Mouse (Mus musculus): ENCODE measurements around the gene Nol12. TPM values are rescaled to one million over a fixed set of nuclear protein-coding genes. Genes with fewer than 3 reads are reported as not detected.

The Nol12 gene
- polyA plus RNA-seq, 2 experiments = 41.0 to 53.1 TPM

DNA sequence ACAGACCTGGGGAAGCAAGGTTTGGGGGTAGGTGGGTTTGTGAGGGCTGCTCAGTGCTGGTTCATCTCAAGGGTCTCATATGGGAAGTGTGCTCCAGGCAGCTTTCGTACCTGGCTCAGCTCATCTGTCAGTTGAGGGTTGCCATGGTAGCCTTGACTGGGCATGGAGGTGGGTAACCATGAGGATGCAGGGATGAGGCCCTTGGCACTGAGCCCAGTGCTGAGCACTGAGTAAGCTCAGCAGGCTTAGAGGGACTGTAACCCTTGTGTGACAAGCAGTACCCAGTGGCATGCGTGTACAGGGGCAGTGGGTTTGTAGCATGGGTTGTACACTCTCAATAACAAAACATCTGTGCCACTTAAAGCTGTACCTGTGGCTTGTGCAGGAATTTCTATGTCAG is 3.2 kb downstream of the Nol12 start:
- peaks cover 9% of the 10 kb centered on the region for H3K4me1 ChIP-seq (ENCODE audit: control insufficient read depth, insufficient read depth, low read length)
- H3K4me3 ChIP-seq (replicated peaks; ENCODE audit: low read length) = no peak overlapping the region
- no peak for TF ChIP-seq POLR2A (IDR thresholded peaks at IDR 0.05; ENCODE audit: borderline replicate concordance, extremely low read depth, insufficient read depth, insufficient read length)
- no peak for ATAC-seq (ENCODE audit: low FRiP score, low read depth)
- 89% methylated on average over 2 of the region's 2 CpGs for WGBS
- no peak overlapping the region for H3K27ac ChIP-seq (replicated peaks; ENCODE audit: low read depth, low read length)
- no peak for DNase-seq (ENCODE audit: low spot score)
- no peak overlapping the region for H3K9ac ChIP-seq (ENCODE audit: low read depth, low read length, severe bottlenecking)
- H3K4me2 ChIP-seq (replicated peaks; ENCODE audit: low read depth, low read length, severe bottlenecking) = no peak overlapping the region
- no peaks in the 10 kb centered on the region for H3K27me3 ChIP-seq (ENCODE audit: control insufficient read depth, insufficient read depth, low read length)
- H3K36me3 ChIP-seq (ENCODE audit: control insufficient read depth, insufficient read depth, low read length) = peaks cover 47% of the 10 kb centered on the region
- no peaks in the 10 kb centered on the region for H3K9me3 ChIP-seq (ENCODE audit: control insufficient read depth, low read length)

DNA sequence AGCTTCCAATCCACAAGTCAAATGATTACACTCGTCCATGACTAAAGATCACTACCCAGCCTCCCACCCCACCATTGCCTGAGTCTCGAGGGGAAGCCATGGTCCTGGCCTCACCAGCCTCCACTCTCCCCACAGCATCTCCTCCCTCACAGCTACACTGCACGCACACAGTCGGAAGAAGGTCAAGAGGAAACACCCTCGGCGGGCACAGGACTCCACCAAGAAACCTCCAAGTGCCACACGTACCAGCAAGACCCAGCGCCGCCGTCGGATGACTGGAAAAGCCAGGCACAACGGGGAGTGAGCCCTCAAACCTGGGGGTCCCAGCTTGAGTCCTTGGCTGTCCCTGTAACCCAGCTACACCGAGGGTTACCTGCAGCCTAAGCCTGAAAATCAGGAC is 5.6 kb downstream of the Nol12 start:
- Histone ChIP-seq H3K27ac (replicated peaks; ENCODE audit: low read depth, low read length) (no peak overlapping the region), H3K4me1 (ENCODE audit: control insufficient read depth, insufficient read depth, low read length) (peaks cover 9% of the 10 kb centered on the region), H3K36me3 (ENCODE audit: control insufficient read depth, insufficient read depth, low read length) (peaks cover 47% of the 10 kb centered on the region), H3K9ac (ENCODE audit: low read depth, low read length, severe bottlenecking) (no peak overlapping the region), H3K9me3 (ENCODE audit: control insufficient read depth, low read length) (no peaks in the 10 kb centered on the region), H3K4me3 (replicated peaks; ENCODE audit: low read length) (no peak overlapping the region), H3K4me2 (replicated peaks; ENCODE audit: low read depth, low read length, severe bottlenecking) (no peak overlapping the region), H3K27me3 (ENCODE audit: control insufficient read depth, insufficient read depth, low read length) (no peaks in the 10 kb centered on the region)
- DNase-seq (ENCODE audit: low spot score) = no peak
- no peak for TF ChIP-seq POLR2A (IDR thresholded peaks at IDR 0.05; ENCODE audit: borderline replicate concordance, extremely low read depth, insufficient read depth, insufficient read length)
- WGBS = 95% methylated on average over 13 of the region's 13 CpGs
- no peak for ATAC-seq (ENCODE audit: low FRiP score, low read depth)

GRCm38 (mm10) chr15:78942663-78943062 is 7.9 kb downstream of the Nol12 start:
- H3K4me3 ChIP-seq (replicated peaks; ENCODE audit: low read length) = peak overlapping the region; percentile 33
- peak; percentile 65 for ATAC-seq (ENCODE audit: low FRiP score, low read depth)
- peak; percentile 72 for DNase-seq (ENCODE audit: low spot score)
- H3K27me3 ChIP-seq (ENCODE audit: control insufficient read depth, insufficient read depth, low read length) = no peaks in the 10 kb centered on the region
- peak overlapping the region; percentile 50 for H3K4me2 ChIP-seq (replicated peaks; ENCODE audit: low read depth, low read length, severe bottlenecking)
- H3K36me3 ChIP-seq (ENCODE audit: control insufficient read depth, insufficient read depth, low read length) = peaks cover 33% of the 10 kb centered on the region
- H3K27ac ChIP-seq (replicated peaks; ENCODE audit: low read depth, low read length) = no peak overlapping the region
- WGBS = 4% methylated on average over 9 of the region's 9 CpGs
- peaks cover 9% of the 10 kb centered on the region; the same call in 1 of the 2 replicates for H3K4me1 ChIP-seq (ENCODE audit: control insufficient read depth, insufficient read depth, low read length)
- peak overlapping the region; percentile 46; the same call in 1 of the 2 replicates for H3K9ac ChIP-seq (ENCODE audit: low read depth, low read length, severe bottlenecking)
- no peaks in the 10 kb centered on the region for H3K9me3 ChIP-seq (ENCODE audit: control insufficient read depth, low read length)
- no peak for TF ChIP-seq POLR2A (IDR thresholded peaks at IDR 0.05; ENCODE audit: borderline replicate concordance, extremely low read depth, insufficient read depth, insufficient read length)

DNA sequence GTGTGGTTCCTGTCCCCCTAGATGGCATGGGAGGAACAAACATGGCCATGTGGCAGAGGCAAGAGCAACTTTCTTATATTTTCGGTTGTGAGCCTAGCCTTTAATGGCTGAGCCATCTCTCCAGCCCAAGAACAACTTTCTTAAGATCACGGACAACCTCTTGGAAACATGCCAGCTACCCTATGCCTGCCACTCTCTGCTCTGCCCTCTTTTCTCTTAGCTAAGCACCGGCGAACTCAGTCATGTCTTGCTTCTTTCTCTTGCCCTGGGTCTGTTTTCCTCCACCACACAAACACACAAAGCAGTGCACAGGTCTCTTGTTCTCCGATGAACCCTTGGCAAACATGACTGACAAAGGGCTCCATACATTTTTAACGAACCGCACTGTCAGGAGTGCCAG is 11.5 kb downstream of the Nol12 start:
- ATAC-seq (ENCODE audit: low FRiP score, low read depth) = no peak
- peaks cover 19% of the 10 kb centered on the region for H3K4me1 ChIP-seq (ENCODE audit: control insufficient read depth, insufficient read depth, low read length)
- no peak for TF ChIP-seq POLR2A (IDR thresholded peaks at IDR 0.05; ENCODE audit: borderline replicate concordance, extremely low read depth, insufficient read depth, insufficient read length)
- H3K9ac ChIP-seq (ENCODE audit: low read depth, low read length, severe bottlenecking) = no peak overlapping the region
- no peaks in the 10 kb centered on the region for H3K27me3 ChIP-seq (ENCODE audit: control insufficient read depth, insufficient read depth, low read length)
- H3K9me3 ChIP-seq (ENCODE audit: control insufficient read depth, low read length) = no peaks in the 10 kb centered on the region
- no peak overlapping the region for H3K4me3 ChIP-seq (replicated peaks; ENCODE audit: low read length)
- H3K27ac ChIP-seq (replicated peaks; ENCODE audit: low read depth, low read length) = no peak overlapping the region
- DNase-seq (ENCODE audit: low spot score) = no peak
- H3K4me2 ChIP-seq (replicated peaks; ENCODE audit: low read depth, low read length, severe bottlenecking) = no peak overlapping the region
- peaks cover 7% of the 10 kb centered on the region for H3K36me3 ChIP-seq (ENCODE audit: control insufficient read depth, insufficient read depth, low read length)
- 81% methylated on average over 7 of the region's 7 CpGs for WGBS

DNA sequence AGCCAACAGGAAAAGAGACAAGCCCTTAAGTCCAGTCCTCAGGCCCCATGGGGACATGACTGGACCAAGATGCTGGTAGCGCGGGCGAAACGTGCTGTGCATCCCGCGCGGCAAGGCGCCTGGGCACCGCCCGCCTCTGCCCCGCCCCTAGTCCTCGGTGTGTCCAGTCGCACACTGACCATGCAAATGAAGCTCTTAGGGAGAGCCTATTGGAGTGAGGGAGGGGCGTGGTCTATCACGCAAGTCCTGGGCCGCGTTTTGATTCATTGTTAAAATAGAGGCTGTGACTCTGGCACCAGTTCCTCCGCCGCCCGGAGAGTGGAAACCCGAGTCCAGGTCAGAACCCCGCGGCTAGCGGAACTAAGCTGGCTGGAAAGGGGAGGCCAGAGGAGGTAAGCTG is 12.9 kb downstream of the Nol12 start, which contains the start of gene Triobp:
Gene Triobp, plus strand, starts transcription at position 68 of the 400 bp plus-strand sequence.
- no peaks in the 10 kb centered on the region for H3K9me3 ChIP-seq (ENCODE audit: control insufficient read depth, low read length)
- TF ChIP-seq POLR2A (IDR thresholded peaks at IDR 0.05; ENCODE audit: borderline replicate concordance, extremely low read depth, insufficient read depth, insufficient read length) = no peak
- no peaks in the 10 kb centered on the region for H3K27me3 ChIP-seq (ENCODE audit: control insufficient read depth, insufficient read depth, low read length)
- H3K4me1 ChIP-seq (ENCODE audit: control insufficient read depth, insufficient read depth, low read length) = peaks cover 17% of the 10 kb centered on the region
- peak within 1 kb of the TSS; percentile 51 for H3K9ac ChIP-seq (ENCODE audit: low read depth, low read length, severe bottlenecking)
- under 1% methylated on average over 24 of the region's 24 CpGs for WGBS
- peak; percentile 96 for DNase-seq (ENCODE audit: low spot score)
- peak within 1 kb of the TSS; percentile 50 for H3K4me3 ChIP-seq (replicated peaks; ENCODE audit: low read length)
- H3K27ac ChIP-seq (replicated peaks; ENCODE audit: low read depth, low read length) = 0 out of 2 replicates have a peak within 1 kb of the TSS, but pooled peaks have one; percentile 48
- peaks cover 6% of the 10 kb centered on the region; the same call in 1 of the 2 replicates for H3K36me3 ChIP-seq (ENCODE audit: control insufficient read depth, insufficient read depth, low read length)
- H3K4me2 ChIP-seq (replicated peaks; ENCODE audit: low read depth, low read length, severe bottlenecking) = peak within 1 kb of the TSS; percentile 77
- peak; percentile 94 for ATAC-seq (ENCODE audit: low FRiP score, low read depth)
